Mouse (Mus musculus) midbrain, postnatal 0 days (tissue): Measurements from ENCODE around the gene Zyg11b. TPM values are rescaled to one million over a fixed set of nuclear protein-coding genes. Genes with fewer than 3 reads are reported as not detected.

Experiments
- ATAC-seq: fragments of 200-750 bp; cut with Nextera tagmentation; 2 replicates; pipeline ENCODE4 v1.8.0; 2017; ENCODE audit warnings: moderate number of reproducible peaks, mild to moderate bottlenecking, moderate TSS enrichment, moderate library complexity; ENCODE audit not compliant: low FRiP score
- DNase-seq: peaks from one replicate; pipeline ENCODE4 v3.0.0-alpha.2; 2015; ENCODE audit warnings: low spot score
- H3K27ac ChIP-seq: fragments of 300-500 bp; sonication (generic); 2 replicates; pipeline ENCODE4 v1.5.1; 2014; ENCODE audit warnings: low read depth, mild to moderate bottlenecking, low read length, mixed read lengths
- H3K27me3 ChIP-seq: fragments of 300-500 bp; sonication (generic); 2 replicates; pipeline ENCODE4 v1.6.1; 2014; ENCODE audit warnings: low read length, control low read depth, mixed read lengths; ENCODE audit not compliant: insufficient read depth
- H3K36me3 ChIP-seq: fragments of 300-500 bp; sonication (generic); 2 replicates; pipeline ENCODE4 v1.6.1; 2014; ENCODE audit warnings: low read length, control low read depth, mixed read lengths; ENCODE audit not compliant: insufficient read depth
- H3K4me1 ChIP-seq: fragments of 300-500 bp; sonication (generic); 2 replicates; pipeline ENCODE4 v1.6.1; 2014; ENCODE audit warnings: mild to moderate bottlenecking, control low read depth, antibody characterized with exemption, low read length, mixed read lengths; ENCODE audit not compliant: insufficient read depth
- H3K4me2 ChIP-seq: fragments of 300-500 bp; sonication (generic); 2 replicates; pipeline ENCODE4 v1.6.1; 2014; ENCODE audit warnings: low read depth, mild to moderate bottlenecking, low read length, mixed read lengths; ENCODE audit not compliant: poor library complexity, severe bottlenecking
- H3K4me3 ChIP-seq: fragments of 300-500 bp; sonication (generic); 2 replicates; pipeline ENCODE4 v1.5.1; 2014; ENCODE audit warnings: low read depth, mild to moderate bottlenecking, low read length, moderate library complexity
- H3K9ac ChIP-seq: fragments of 300-500 bp; sonication (generic); replicated peaks from 2 replicates; pipeline ENCODE4 v1.6.1; 2014; ENCODE audit warnings: mild to moderate bottlenecking, low read length, moderate library complexity, mixed read lengths; ENCODE audit not compliant: poor library complexity, severe bottlenecking
- H3K9me3 ChIP-seq: fragments of 300-500 bp; sonication (generic); 2 replicates; pipeline ENCODE4 v1.6.1; 2016; ENCODE audit warnings: low read length, control low read depth
- CTCF ChIP-seq: IDR thresholded peaks from 2 replicates; pipeline ENCODE4 v1.5.1; 2016; ENCODE audit warnings: antibody characterized with exemption, mild to moderate bottlenecking
- WGBS: fragments of 180-500 bp; shearing (Covaris S2); extraction: QIAGEN DNeasy Blood & Tissue Kit; methylation state at CpG from one replicate; pipeline ENCODE4 v1.1.7; 2014; 5-methylcytosine and 5-hydroxymethylcytosine counted together
- polyA plus RNA-seq: library from polyadenylated mRNA; unstranded; fragments of >200 nt; fragmentation: Nextera tagmentation; extraction: Ambion mirVana; gene quantifications from 2 replicates; pipeline ENCODE4 v1.2.1, GENCODE M21; 2015
- total RNA-seq: library from RNA; depleted of rRNA; stranded (reverse); fragments of >200 nt; gene quantifications from 2 replicates; pipeline ENCODE4 v1.2.3, GENCODE M21; 2014; rRNA removed

Gene Zyg11b
- total RNA-seq (131 and 162 TPM in 2 replicates), polyA plus RNA-seq (22.3 and 26.0 TPM in 2 replicates)

DNA sequence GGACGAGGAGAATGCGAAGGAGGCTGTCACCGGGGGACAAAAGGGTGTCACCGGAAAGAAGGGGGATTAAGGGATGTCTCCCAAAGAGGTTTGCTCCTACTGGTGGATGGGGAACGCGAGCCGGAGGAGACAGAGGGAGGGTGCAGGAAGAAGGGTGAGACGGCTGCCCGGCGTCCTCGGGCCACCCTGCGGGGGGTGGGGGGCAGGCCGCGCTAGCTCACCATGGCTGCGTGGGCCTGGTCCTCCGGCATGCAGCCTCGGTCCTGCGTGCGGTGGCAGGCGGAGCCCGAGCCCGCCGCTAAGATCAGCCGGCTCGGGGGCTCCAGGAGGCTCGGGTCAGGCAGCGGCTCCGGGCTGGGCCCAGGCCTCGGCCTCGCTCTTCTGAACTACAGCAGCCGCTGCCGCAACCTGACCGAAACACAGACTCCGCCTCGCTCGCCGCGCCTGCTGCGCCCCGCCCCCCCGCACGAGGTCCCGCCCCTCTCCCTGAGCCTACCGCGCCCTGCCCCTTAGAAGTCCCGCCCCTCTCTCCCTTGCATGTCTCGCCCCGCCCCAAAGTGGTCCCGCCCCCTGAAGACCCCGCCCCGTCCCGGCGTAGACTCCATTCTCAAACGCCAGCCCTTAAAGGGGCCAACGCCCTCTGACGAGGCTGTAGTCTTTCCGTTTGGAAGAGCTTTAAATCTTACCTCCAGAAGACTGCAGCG lies at the start of gene Zyg11b:
TSS of gene Zyg11b (minus strand) at position 427 of the 704 bp plus-strand sequence.
- no peaks in the 10 kb centered on the region for H3K27me3 ChIP-seq
- ATAC-seq (peak; percentile 93), DNase-seq (peak; percentile 93)
- H3K4me2 ChIP-seq = peak within 1 kb of the TSS; percentile 64
- TF ChIP-seq CTCF = peak; percentile 30; the same call in 1 of the 2 replicates
- under 1% methylated on average over 46 of the region's 58 CpGs for WGBS
- peak within 1 kb of the TSS; percentile 94 for H3K9ac ChIP-seq
- H3K27ac ChIP-seq = peak within 1 kb of the TSS; percentile 95
- H3K9me3 ChIP-seq = no peaks in the 10 kb centered on the region
- no peaks in the 10 kb centered on the region for H3K36me3 ChIP-seq
- peaks cover 5% of the 10 kb centered on the region; the same call in 1 of the 2 replicates for H3K4me1 ChIP-seq
- H3K4me3 ChIP-seq = peak within 1 kb of the TSS; percentile 92

DNA sequence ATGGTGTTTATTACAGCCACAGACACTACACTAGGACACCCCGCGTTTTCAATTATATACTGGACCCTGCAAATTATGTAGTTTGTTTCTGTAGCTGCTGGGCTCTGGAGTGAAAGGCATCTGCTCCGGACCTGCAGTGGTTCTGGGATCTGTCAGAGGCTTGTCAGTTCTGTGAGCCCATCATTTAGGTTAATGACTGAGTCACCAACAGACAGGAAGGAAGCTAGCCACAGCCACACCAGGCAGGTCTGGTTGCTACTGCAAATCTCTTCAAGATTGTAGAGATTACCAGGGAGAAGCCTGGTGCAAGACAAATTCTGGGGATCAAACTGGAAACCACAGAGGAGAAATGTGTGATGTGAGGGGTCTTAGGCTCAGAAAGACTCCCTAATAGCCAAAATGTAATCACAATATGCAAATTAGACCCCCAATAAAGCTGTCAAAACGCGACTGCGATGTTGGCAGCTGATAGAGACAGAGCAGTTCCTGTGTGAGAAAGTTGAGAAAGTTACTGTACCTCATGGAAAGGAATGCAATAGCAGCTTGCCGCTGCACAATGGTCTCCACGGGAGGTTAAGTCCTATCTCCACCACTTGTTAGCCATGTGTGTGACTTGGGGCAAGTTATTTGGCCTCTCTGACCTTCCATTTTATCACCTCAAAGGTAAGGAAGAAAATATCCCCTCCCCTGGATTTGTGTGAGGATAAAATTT lies 49.1 kb upstream of the Zyg11b start:
- no peak overlapping the region for H3K4me2 ChIP-seq
- no peak overlapping the region for H3K4me3 ChIP-seq
- no peak overlapping the region for H3K27ac ChIP-seq
- no peaks in the 10 kb centered on the region for H3K9me3 ChIP-seq
- H3K27me3 ChIP-seq = no peaks in the 10 kb centered on the region
- no peak overlapping the region for H3K9ac ChIP-seq
- 50% methylated on average over 8 of the region's 8 CpGs for WGBS
- no peak for ATAC-seq
- TF ChIP-seq CTCF = no peak
- H3K4me1 ChIP-seq = no peaks in the 10 kb centered on the region
- no peaks in the 10 kb centered on the region for H3K36me3 ChIP-seq
- no peak for DNase-seq

DNA sequence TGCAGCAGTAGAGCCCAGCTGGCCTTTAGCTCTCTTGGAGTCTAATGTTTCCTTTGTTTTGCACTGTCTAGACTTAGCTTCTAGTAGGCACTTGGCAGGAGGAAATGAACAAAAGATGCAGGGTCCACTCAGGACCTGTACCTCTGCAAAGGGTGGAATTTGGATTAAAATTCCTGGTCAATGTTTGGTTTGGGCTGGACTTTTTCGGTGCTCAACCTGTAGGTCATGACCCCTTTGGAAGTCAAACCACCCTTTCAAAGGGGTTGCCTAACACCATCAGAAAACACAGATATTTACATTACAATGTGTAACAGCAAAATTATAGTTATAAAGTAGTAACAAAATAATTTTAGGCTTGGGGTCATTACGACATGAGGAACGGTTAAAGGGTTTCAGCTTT lies 48.2 kb upstream of the Zyg11b start:
- DNase-seq = no peak
- 81% methylated on average over 3 of the region's 3 CpGs for WGBS
- no peak for TF ChIP-seq CTCF
- Histone ChIP-seq H3K27ac (no peak overlapping the region), H3K4me2 (no peak overlapping the region), H3K9ac (no peak overlapping the region), H3K36me3 (no peaks in the 10 kb centered on the region), H3K27me3 (no peaks in the 10 kb centered on the region), H3K9me3 (no peaks in the 10 kb centered on the region), H3K4me1 (no peaks in the 10 kb centered on the region), H3K4me3 (no peak overlapping the region)
- no peak for ATAC-seq

DNA sequence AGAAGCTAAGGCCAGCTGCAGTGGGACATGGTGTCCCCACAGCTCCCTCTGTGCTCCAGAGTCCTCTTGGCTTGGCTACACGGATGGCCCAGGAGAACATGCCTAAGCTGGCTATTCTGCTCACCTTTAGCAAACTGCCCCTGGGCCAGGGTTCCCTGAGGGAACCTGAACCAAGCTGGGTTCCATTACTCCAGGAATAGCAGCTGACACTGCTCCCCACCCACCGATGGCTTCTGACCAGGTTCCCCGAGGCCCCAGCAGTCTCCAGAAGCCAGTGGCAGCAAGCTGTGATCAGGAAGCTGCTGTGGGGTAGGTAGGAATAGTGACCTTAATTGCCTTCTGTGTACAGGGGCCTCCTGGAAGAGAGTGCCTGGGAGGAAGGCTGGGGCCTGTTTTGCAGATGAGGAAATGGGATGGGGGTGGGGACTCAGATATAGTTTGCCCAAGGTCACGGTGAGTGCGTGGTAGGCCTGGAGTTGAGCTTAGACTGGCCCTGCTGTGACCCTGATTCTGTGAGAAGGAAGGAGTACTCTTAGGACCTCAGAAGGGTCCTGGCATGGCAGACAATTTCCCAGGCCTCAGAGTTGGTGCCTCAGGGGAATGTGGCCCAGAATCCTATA lies 47.5 kb upstream of the Zyg11b start:
- 69% methylated on average over 5 of the region's 5 CpGs for WGBS
- no peak for ATAC-seq
- TF ChIP-seq CTCF = no peak

DNA sequence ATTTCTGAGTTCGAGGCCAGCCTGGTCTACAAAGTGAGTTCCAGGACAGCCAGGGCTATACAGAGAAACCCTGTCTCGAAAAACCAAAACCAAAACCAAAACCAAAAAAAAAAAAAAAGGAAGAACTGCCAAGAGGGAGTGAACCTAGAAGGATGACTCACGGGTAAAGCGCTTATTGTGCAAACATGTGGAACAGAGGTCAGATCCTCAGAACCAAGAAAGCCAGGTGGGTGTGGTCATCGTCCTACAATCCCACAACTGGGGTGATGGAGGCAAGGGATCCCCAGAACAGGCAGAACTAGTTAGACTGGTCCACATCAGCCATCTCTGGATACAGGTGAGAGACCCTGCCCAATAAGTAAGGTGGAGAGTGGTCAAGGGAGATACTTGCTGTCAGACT lies 46.2 kb upstream of the Zyg11b start:
- no peak overlapping the region for H3K4me2 ChIP-seq
- H3K4me1 ChIP-seq = no peaks in the 10 kb centered on the region
- no peak for TF ChIP-seq CTCF
- H3K27ac ChIP-seq = no peak overlapping the region
- no peaks in the 10 kb centered on the region for H3K27me3 ChIP-seq
- no peaks in the 10 kb centered on the region for H3K36me3 ChIP-seq
- no peak overlapping the region for H3K9ac ChIP-seq
- DNase-seq (no peak), ATAC-seq (no peak)
- 91% methylated on average over 4 of the region's 5 CpGs for WGBS
- no peak overlapping the region for H3K4me3 ChIP-seq
- no peaks in the 10 kb centered on the region for H3K9me3 ChIP-seq

More for the DNA sequence above, 47.5 kb upstream of the Zyg11b start:
- Histone ChIP-seq H3K36me3 (no peaks in the 10 kb centered on the region), H3K27me3 (no peaks in the 10 kb centered on the region), H3K27ac (no peak overlapping the region), H3K4me1 (no peaks in the 10 kb centered on the region), H3K4me2 (no peak overlapping the region), H3K9ac (no peak overlapping the region), H3K4me3 (no peak overlapping the region), H3K9me3 (no peaks in the 10 kb centered on the region)
- DNase-seq = no peak

DNA sequence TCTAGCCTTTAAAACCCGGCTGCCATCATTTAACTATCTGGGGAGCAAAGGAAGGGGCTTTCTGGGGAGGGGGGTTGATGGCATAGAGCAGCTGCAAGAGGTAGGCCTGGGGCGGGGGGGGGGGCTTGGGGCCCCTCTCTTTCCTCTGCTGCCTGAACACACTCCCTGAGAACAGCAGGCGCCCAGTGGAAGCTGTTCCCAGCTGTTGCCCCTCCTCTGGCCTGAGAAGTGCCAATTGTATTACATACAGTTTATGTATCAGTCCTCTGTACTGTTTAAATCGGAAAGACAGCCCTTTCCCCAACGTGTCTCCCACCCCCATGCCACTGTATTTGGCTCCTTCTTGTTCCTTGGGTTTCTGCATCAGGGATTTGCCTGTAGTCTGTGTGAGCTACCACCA lies 44.9 kb upstream of the Zyg11b start:
- WGBS = 25% methylated on average over 4 of the region's 5 CpGs
- Histone ChIP-seq H3K36me3 (no peaks in the 10 kb centered on the region), H3K9ac (no peak overlapping the region), H3K4me3 (no peak overlapping the region), H3K4me1 (no peaks in the 10 kb centered on the region), H3K9me3 (no peaks in the 10 kb centered on the region), H3K27ac (no peak overlapping the region), H3K4me2 (no peak overlapping the region), H3K27me3 (no peaks in the 10 kb centered on the region)
- no peak for TF ChIP-seq CTCF
- DNase-seq (no peak), ATAC-seq (no peak)
